19 mouse cellular contexts compared by ENCODE assay signal in the genomic region with DNA sequence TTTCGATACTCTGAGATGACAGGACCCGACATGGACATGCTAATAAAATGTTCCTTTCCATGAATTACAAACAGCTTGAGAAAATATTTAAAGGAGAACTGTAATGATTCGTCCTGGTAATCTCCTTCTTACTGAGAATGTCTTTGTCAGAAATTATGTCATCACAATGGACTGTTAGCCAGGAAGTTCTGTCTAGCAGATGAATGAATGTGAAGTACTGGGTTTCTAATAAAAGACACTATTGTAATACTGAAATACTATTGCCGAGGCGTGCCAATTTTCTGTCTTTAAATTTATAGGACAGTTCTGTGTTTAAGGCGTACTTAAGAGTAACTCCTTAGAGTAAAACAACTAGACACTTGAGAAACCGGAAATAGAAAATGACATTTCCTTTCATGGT.
DNase-seq lines count a peak whose midpoint lies in the region; ATAC-seq lines count a peak whose summit lies in the region.
"Had no signal": no experiment of that assay in that cellular context is flagged by ENCODE, and none has a peak within 500 bp of the region (broad histone marks: within the 10 kb centered on the region; RNA-seq: fewer than 3 reads in every experiment).

No protein-coding gene starts in this region.

- no peaks in the 10 kb centered on the region for H3K9me3 ChIP-seq in forebrain, embryonic 12.5 days
- H3K9me3 ChIP-seq in forebrain, embryonic 16.5 days (ENCODE audit: control insufficient read depth, low read length): no peaks in the 10 kb centered on the region
- no peaks in the 10 kb centered on the region for H3K9me3 ChIP-seq in heart, embryonic 11.5 days (replicated peaks; ENCODE audit: control insufficient read depth, low read length)
- no peaks in the 10 kb centered on the region for H3K9me3 ChIP-seq in embryonic facial prominence, embryonic 10.5 days
- no peaks in the 10 kb centered on the region for H3K9me3 ChIP-seq in limb, embryonic 12.5 days
- H3K9me3 ChIP-seq: embryonic facial prominence, embryonic 15.5 days; hindbrain, embryonic 13.5 days; liver, embryonic 12.5 days; neural tube, embryonic 12.5 days had no signal

- peak overlapping the region; percentile 38; the same call in 1 of the 2 replicates for H3K27ac ChIP-seq in forebrain, embryonic 12.5 days
- no peak overlapping the region for H3K27ac ChIP-seq in forebrain, embryonic 16.5 days (ENCODE audit: low read length)
- no peak overlapping the region; the same call in 1 of the 2 replicates for H3K27ac ChIP-seq in heart, embryonic 11.5 days (ENCODE audit: low read depth, low read length)
- H3K27ac ChIP-seq in embryonic facial prominence, embryonic 10.5 days (replicated peaks): 0 out of 2 replicates have a peak overlapping the region, but pooled peaks have one; percentile 1
- H3K27ac ChIP-seq in limb, embryonic 12.5 days: peak overlapping the region; percentile 51; the same call in 1 of the 2 replicates
- H3K27ac ChIP-seq: embryonic facial prominence, embryonic 15.5 days; hindbrain, embryonic 13.5 days; liver, embryonic 12.5 days; neural tube, embryonic 12.5 days had no signal

- no peak for ATAC-seq in forebrain, embryonic 12.5 days (ENCODE audit: low FRiP score)
- ATAC-seq in forebrain, embryonic 16.5 days: no peak
- ATAC-seq in heart, embryonic 11.5 days (replicated peaks; ENCODE audit: insufficient number of reproducible peaks, low FRiP score, low TSS enrichment): no peak
- ATAC-seq in limb, embryonic 12.5 days (ENCODE audit: insufficient number of reproducible peaks, insufficient read depth, low FRiP score, low TSS enrichment, low read depth): no peak
- ATAC-seq: liver, embryonic 12.5 days had no signal

- H3K36me3 ChIP-seq in forebrain, embryonic 12.5 days (replicated peaks): no peaks in the 10 kb centered on the region
- no peaks in the 10 kb centered on the region for H3K36me3 ChIP-seq in forebrain, embryonic 16.5 days (ENCODE audit: control insufficient read depth, insufficient read depth)
- no peaks in the 10 kb centered on the region for H3K36me3 ChIP-seq in heart, embryonic 11.5 days (ENCODE audit: control insufficient read depth, insufficient read depth, low read length)
- H3K36me3 ChIP-seq in embryonic facial prominence, embryonic 10.5 days (replicated peaks): no peaks in the 10 kb centered on the region
- H3K36me3 ChIP-seq in limb, embryonic 12.5 days: no peaks in the 10 kb centered on the region
- H3K36me3 ChIP-seq: embryonic facial prominence, embryonic 15.5 days; hindbrain, embryonic 13.5 days; liver, embryonic 12.5 days; neural tube, embryonic 12.5 days had no signal

- no peak overlapping the region for H3K9ac ChIP-seq in forebrain, embryonic 12.5 days
- no peak overlapping the region for H3K9ac ChIP-seq in forebrain, embryonic 16.5 days (replicated peaks; ENCODE audit: low read depth, low read length)
- no peak overlapping the region for H3K9ac ChIP-seq in heart, embryonic 11.5 days (ENCODE audit: low read depth, low read length)
- H3K9ac ChIP-seq in limb, embryonic 12.5 days (replicated peaks): no peak overlapping the region
- H3K9ac ChIP-seq: embryonic facial prominence, embryonic 15.5 days; hindbrain, embryonic 13.5 days; liver, embryonic 12.5 days; neural tube, embryonic 12.5 days had no signal

- H3K4me2 ChIP-seq in forebrain, embryonic 12.5 days: no peak overlapping the region
- H3K4me2 ChIP-seq in forebrain, embryonic 16.5 days (ENCODE audit: low read length): no peak overlapping the region
- H3K4me2 ChIP-seq in heart, embryonic 11.5 days: no peak overlapping the region
- no peak overlapping the region for H3K4me2 ChIP-seq in limb, embryonic 12.5 days
- H3K4me2 ChIP-seq: embryonic facial prominence, embryonic 15.5 days; hindbrain, embryonic 13.5 days; liver, embryonic 12.5 days; neural tube, embryonic 12.5 days had no signal

- peaks cover 18% of the 10 kb centered on the region; the same call in 1 of the 2 replicates for H3K4me1 ChIP-seq in forebrain, embryonic 12.5 days
- peaks cover 12% of the 10 kb centered on the region for H3K4me1 ChIP-seq in forebrain, embryonic 16.5 days (replicated peaks; ENCODE audit: control insufficient read depth, insufficient read depth, low read length)
- H3K4me1 ChIP-seq in heart, embryonic 11.5 days (ENCODE audit: control insufficient read depth, insufficient read depth, low read length): 0 out of 2 replicates have a peak, but pooled peaks cover 2% of the 10 kb centered on the region
- peaks cover 48% of the 10 kb centered on the region for H3K4me1 ChIP-seq in embryonic facial prominence, embryonic 10.5 days
- peaks cover 50% of the 10 kb centered on the region for H3K4me1 ChIP-seq in limb, embryonic 12.5 days (replicated peaks)
- H3K4me1 ChIP-seq: hindbrain, embryonic 13.5 days; liver, embryonic 12.5 days; neural tube, embryonic 12.5 days had no signal

- H3K27me3 ChIP-seq in forebrain, embryonic 12.5 days: no peaks in the 10 kb centered on the region
- no peaks in the 10 kb centered on the region for H3K27me3 ChIP-seq in forebrain, embryonic 16.5 days (replicated peaks; ENCODE audit: control insufficient read depth, insufficient read depth, low read length)
- H3K27me3 ChIP-seq in heart, embryonic 11.5 days (ENCODE audit: control insufficient read depth, insufficient read depth, low read length): no peaks in the 10 kb centered on the region
- no peaks in the 10 kb centered on the region for H3K27me3 ChIP-seq in embryonic facial prominence, embryonic 10.5 days (replicated peaks; ENCODE audit: low read depth, poor library complexity, severe bottlenecking)
- no peaks in the 10 kb centered on the region for H3K27me3 ChIP-seq in limb, embryonic 12.5 days
- H3K27me3 ChIP-seq: CH12.LX; embryonic facial prominence, embryonic 15.5 days; hindbrain, embryonic 13.5 days; liver, embryonic 12.5 days; neural tube, embryonic 12.5 days had no signal

- intact Hi-C loops in heart, postnatal 10 days (cut with DNase I): no loop called here

- DNase-seq in heart, postnatal 10 days: peak; percentile 22 to 26
- DNase-seq in embryonic facial prominence, embryonic 10.5 days (ENCODE audit: low spot score): no peak
- no peak for DNase-seq in adrenal gland, postnatal 10 days
- no peak for DNase-seq in ovary, postnatal 36 days (ENCODE audit: low spot score)
- DNase-seq: adrenal gland, postnatal 25 days; cerebellum, adult 18-20 months; gastrocnemius, postnatal 10 days; layer of hippocampus, postnatal 36 days; lung, postnatal 36 days; thymus, postnatal 14 days had no signal

- 35% methylated on average over 7 of the region's 7 CpGs for WGBS in forebrain, embryonic 12.5 days
- 17% methylated on average over 7 of the region's 7 CpGs for WGBS in forebrain, embryonic 16.5 days
- 63% methylated on average over 7 of the region's 7 CpGs for WGBS in heart, embryonic 11.5 days (ENCODE audit: insufficient replicate concordance)
- 58% methylated on average over 7 of the region's 7 CpGs for WGBS in embryonic facial prominence, embryonic 10.5 days
- 38% methylated on average over 7 of the region's 7 CpGs for WGBS in limb, embryonic 12.5 days

- H3K4me3 ChIP-seq in forebrain, embryonic 12.5 days (replicated peaks): no peak overlapping the region
- H3K4me3 ChIP-seq in forebrain, embryonic 16.5 days (replicated peaks; ENCODE audit: low read length): no peak overlapping the region
- H3K4me3 ChIP-seq in heart, embryonic 11.5 days (ENCODE audit: low read depth, low read length): no peak overlapping the region
- H3K4me3 ChIP-seq in embryonic facial prominence, embryonic 10.5 days: no peak overlapping the region
- H3K4me3 ChIP-seq in limb, embryonic 12.5 days (replicated peaks): no peak overlapping the region
- H3K4me3 ChIP-seq: embryonic facial prominence, embryonic 15.5 days; hindbrain, embryonic 13.5 days; liver, embryonic 12.5 days; neural tube, embryonic 12.5 days had no signal

Comparison
In these comparisons a context has a peak if more than half of its experiments do, and no peak if none do; other contexts are left out.
1. H3K27ac ChIP-seq: peak in forebrain, embryonic 12.5 days (single experiment), embryonic facial prominence, embryonic 10.5 days (single experiment) and limb, embryonic 12.5 days (single experiment); none in forebrain, embryonic 16.5 days (single experiment) and heart, embryonic 11.5 days (single experiment).
2. DNase-seq: peak in heart, postnatal 10 days (2 of 2); none in embryonic facial prominence, embryonic 10.5 days (single experiment), adrenal gland, postnatal 10 days (single experiment) and ovary, postnatal 36 days (single experiment).